Mouse (Mus musculus) G1E (cell line): ENCODE data around the gene Dnm2. TPM values are rescaled to one million over a fixed set of nuclear protein-coding genes. Genes with fewer than 3 reads are reported as not detected.

Experiments used
- ATAC-seq: 2 replicates; pipeline ENCODE4 v1.8.0; 2016; ENCODE audit warnings: mild to moderate bottlenecking; ENCODE audit not compliant: insufficient number of reproducible peaks, poor library complexity, low FRiP score, severe bottlenecking; ENCODE audit errors: extremely low read depth
- DNase-seq: peaks from one replicate; pipeline ENCODE4 v3.0.0; 2012; ENCODE audit warnings: low spot score
- H3K27me3 ChIP-seq: 2 replicates; pipeline ENCODE4 v1.6.1; 2012; ENCODE audit warnings: mild to moderate bottlenecking, low read length, inconsistent platforms; ENCODE audit not compliant: insufficient read depth
- H3K36me3 ChIP-seq: replicated peaks from 2 replicates; pipeline ENCODE3; 2012; ENCODE audit warnings: mild to moderate bottlenecking, inconsistent platforms
- H3K4me1 ChIP-seq: 2 replicates; pipeline ENCODE4 v1.6.1; 2012; ENCODE audit warnings: low read depth, low read length, inconsistent platforms, mixed read lengths; ENCODE audit not compliant: insufficient read depth
- H3K4me3 ChIP-seq: 2 replicates; pipeline ENCODE4 v1.5.1; 2012; ENCODE audit warnings: low read depth, mild to moderate bottlenecking, inconsistent platforms, low read length, moderate library complexity, mixed read lengths
- H3K9me3 ChIP-seq: replicated peaks from 2 replicates; pipeline ENCODE4 v1.6.1; 2012; ENCODE audit warnings: inconsistent platforms
- CTCF ChIP-seq: IDR thresholded peaks from 2 replicates; pipeline ENCODE4 v1.5.1; 2012; ENCODE audit warnings: low read depth, low read length, inconsistent platforms, mixed read lengths
- GATA1 ChIP-seq: IDR thresholded peaks from 2 replicates; pipeline ENCODE4 v1.6.1; 2012; ENCODE audit warnings: borderline replicate concordance, low read length, inconsistent platforms, mixed read lengths
- GATA2 ChIP-seq: IDR thresholded peaks from 2 replicates; pipeline ENCODE4 v1.6.1; 2012; ENCODE audit warnings: low read depth, low read length, inconsistent platforms, borderline replicate concordance
- POLR2AphosphoS5 ChIP-seq: IDR thresholded peaks from 2 replicates; pipeline ENCODE4 v1.6.1; 2012; ENCODE audit warnings: low read depth, low read length, inconsistent platforms; ENCODE audit not compliant: insufficient replicate concordance
- TAL1 ChIP-seq: conservative IDR thresholded peaks from 2 replicates; pipeline ENCODE4 v1.6.1; 2012; ENCODE audit warnings: low read depth, low read length, inconsistent platforms, mixed read lengths
- polyA plus RNA-seq: library from polyadenylated mRNA; stranded (reverse); fragments of >175 nt; gene quantifications from 2 replicates; pipeline ENCODE4 v1.2.3, GENCODE M21; 2012
- total RNA-seq, 2 experiments: library from RNA; stranded (forward) in 1 of 2; stranded (reverse) in 1 of 2; fragments of 200-1000 nt in 1 of 2; fragments of >200 nt in 1 of 2; fragmentation: Nextera tagmentation in 1 of 2; gene quantifications; 2 replicates each; pipeline ENCODE4 v1.2.3; 2014 to 2017

Dnm2 gene
- total and polyA plus RNA-seq, 3 experiments = 72.7 to 427 (median 214) TPM

DNA sequence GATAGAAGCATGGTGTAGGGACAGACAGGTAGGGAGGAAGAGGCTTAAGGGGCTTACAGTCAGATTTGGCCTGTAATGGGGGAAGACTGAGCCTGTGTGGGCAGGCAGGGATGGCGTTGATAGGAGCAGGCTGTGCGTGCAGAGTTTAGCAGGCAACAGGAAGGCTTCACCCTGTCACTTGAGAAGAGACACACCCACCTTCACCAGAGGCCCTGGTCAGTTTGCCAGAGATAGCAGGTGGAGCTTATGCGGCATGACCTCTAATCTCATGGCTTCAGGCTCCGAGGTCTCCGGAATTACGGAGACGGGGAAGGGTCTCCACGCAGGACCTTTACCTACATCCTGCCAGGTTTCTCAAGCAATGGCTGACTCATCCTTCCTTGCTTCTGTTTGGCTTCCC, 27.2 kb downstream of the Dnm2 start:
- Histone ChIP-seq H3K4me3 (peak overlapping the region; percentile 28; the same call in 1 of the 2 replicates), H3K9me3 (no peaks in the 10 kb centered on the region), H3K27me3 (no peaks in the 10 kb centered on the region), H3K4me1 (peaks cover 52% of the 10 kb centered on the region), H3K36me3 (peaks cover 84% of the 10 kb centered on the region)
- TF ChIP-seq TAL1 (no peak), CTCF (no peak), GATA1 (no peak), POLR2AphosphoS5 (no peak), GATA2 (no peak)
- ATAC-seq (peak; percentile 49; the same call in 1 of the 2 replicates), DNase-seq (no peak)

DNA sequence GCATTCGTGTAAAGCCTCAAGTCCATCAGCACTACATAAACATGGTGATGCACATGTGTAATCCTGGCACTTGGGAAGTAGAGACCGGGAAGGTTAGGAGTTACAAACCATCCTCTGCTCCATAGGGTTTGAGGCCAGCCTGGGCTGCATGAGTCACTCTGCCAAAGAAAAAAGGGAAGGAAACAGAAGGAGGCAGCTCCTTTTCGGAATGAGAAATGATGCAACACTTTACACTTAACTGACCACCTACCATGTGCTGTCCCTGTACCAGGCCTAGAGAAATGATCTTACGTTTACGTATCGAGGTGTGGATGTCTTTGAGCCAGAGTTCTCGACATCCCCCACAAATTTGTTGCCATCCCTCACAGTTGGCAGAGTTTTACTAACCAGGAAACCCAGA, 28.3 kb downstream of the Dnm2 start:
- H3K36me3 ChIP-seq = peaks cover 80% of the 10 kb centered on the region
- no peaks in the 10 kb centered on the region for H3K27me3 ChIP-seq
- H3K4me1 ChIP-seq = peaks cover 46% of the 10 kb centered on the region
- TF ChIP-seq POLR2AphosphoS5 (no peak), TAL1 (no peak)
- DNase-seq (no peak), ATAC-seq (no peak)
- no peaks in the 10 kb centered on the region for H3K9me3 ChIP-seq
- H3K4me3 ChIP-seq = no peak overlapping the region

DNA sequence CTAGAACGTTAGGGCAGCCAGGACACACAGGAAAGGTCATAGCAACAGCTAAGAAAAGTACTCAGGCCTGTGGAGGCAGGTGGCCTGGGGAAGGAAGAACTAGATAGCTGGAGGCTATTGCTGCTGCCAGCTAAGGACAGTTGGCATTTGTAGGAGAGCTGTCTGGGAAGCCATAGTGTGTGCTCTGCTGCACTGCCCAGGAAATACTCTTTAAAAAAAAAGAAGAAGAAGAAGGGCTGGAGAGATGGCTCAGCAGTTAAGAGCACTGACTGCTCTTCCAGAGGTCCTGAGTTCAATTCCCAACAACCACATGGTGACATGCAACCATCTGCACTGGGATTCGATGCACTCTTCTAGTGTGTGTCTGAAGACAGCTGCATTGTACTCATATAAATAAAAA, 28.8 kb downstream of the Dnm2 start:
- H3K36me3 ChIP-seq = peaks cover 80% of the 10 kb centered on the region
- H3K27me3 ChIP-seq = no peaks in the 10 kb centered on the region
- ATAC-seq = no peak
- H3K4me1 ChIP-seq = peaks cover 44% of the 10 kb centered on the region
- no peak for TF ChIP-seq TAL1
- TF ChIP-seq GATA1 = no peak
- TF ChIP-seq CTCF = no peak
- TF ChIP-seq POLR2AphosphoS5 = no peak
- H3K9me3 ChIP-seq = no peaks in the 10 kb centered on the region
- no peak for DNase-seq
- H3K4me3 ChIP-seq = no peak overlapping the region

DNA sequence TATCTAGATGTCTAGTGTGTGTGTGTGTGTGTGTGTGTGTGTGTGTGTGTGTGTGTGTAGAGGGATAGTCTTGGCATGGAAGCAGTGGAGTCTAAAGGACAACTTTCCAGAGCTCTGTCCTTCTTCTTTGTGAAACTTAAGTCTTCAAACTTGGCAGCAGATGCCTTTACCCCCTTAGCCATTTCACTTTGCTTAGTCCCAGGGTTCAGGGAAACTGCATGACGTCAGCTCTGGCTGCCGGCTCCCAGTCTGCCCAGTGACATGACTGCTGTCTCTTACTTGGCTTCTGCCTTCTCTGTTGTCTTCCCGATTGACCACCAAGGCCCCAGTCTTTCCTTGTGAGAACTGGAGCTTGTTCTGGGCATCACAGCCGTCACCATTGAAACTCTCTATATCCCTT, 29.8 kb downstream of the Dnm2 start:
- ATAC-seq (no peak), DNase-seq (no peak)
- no peaks in the 10 kb centered on the region for H3K27me3 ChIP-seq
- peaks cover 36% of the 10 kb centered on the region for H3K4me1 ChIP-seq
- no peak overlapping the region for H3K4me3 ChIP-seq
- peaks cover 80% of the 10 kb centered on the region for H3K36me3 ChIP-seq
- TF ChIP-seq TAL1 (no peak), GATA2 (no peak), CTCF (no peak), GATA1 (no peak), POLR2AphosphoS5 (no peak)
- no peaks in the 10 kb centered on the region for H3K9me3 ChIP-seq

DNA sequence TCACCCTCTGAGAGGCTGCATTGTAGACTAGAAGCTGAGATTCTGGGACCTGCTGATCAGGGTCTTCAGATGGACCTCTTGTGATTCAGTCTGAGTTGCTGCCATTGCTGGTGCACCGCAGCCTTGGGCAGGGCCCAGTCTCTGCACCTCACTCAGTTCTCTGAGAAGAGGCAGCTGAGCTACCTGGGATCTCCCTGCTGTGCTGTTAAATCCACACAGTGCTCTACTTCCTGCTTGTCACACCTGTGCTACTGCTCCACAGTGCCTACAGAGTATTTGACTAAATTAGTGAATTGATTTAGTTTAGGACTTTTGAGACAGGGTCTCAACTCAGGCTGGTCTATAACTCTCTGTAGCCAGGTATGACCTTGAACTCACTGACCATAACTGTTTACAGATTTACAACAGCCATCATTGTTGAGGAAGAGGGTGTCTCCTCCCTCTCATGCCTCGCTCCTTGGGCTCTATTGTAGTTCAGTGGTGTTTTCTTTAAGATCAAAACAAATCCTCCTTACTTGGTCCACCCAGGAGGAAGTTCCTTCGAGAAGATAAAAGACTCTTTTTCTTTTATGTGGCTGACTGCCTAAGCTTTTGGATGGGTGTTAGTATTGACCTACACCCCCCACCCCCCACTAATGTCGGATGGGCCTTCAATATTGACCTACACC, 30.5 kb downstream of the Dnm2 start:
- ATAC-seq (no peak), DNase-seq (no peak)
- Histone ChIP-seq H3K4me3 (no peak overlapping the region), H3K27me3 (no peaks in the 10 kb centered on the region), H3K9me3 (no peaks in the 10 kb centered on the region), H3K36me3 (peaks cover 80% of the 10 kb centered on the region), H3K4me1 (peaks cover 30% of the 10 kb centered on the region)
- TF ChIP-seq CTCF (no peak), TAL1 (no peak), GATA2 (no peak), GATA1 (no peak)

DNA sequence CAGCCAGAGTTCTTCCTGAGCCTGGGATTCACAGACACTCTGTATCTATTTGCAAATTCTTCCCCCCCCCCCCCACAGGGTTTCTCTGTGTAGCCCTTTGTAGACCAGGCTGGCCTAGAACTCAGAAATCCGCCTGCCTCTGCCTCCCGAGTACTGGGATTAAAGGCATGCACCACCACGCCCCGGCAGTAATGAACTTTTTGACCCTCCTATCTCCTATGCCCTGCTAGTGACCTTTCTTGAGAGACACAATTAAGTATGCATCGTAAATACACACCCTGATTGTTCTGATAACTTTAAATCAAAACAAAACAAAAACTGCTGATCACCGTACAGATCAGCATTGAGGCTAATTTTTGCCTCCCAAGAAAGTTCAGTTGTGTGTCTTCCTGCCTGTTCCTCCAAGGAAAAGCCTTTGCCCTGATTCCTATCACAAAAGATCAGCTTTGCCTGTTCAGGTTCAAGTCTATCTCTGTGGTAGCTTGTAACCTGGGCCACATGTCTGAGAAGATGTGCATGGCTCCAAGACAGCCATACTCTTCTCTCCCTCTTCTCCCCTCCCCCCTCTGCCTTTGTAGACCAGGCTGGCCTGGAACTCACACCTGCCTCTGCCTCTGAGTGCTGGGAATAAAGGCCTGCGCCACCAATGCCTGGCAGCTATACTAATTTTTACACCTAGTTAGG, 31.7 kb downstream of the Dnm2 start:
- H3K4me3 ChIP-seq = no peak overlapping the region

More for the DNA sequence above, 31.7 kb downstream of the Dnm2 start:
- H3K9me3 ChIP-seq = no peaks in the 10 kb centered on the region
- peaks cover 83% of the 10 kb centered on the region for H3K36me3 ChIP-seq
- ATAC-seq (no peak), DNase-seq (no peak)
- no peaks in the 10 kb centered on the region for H3K27me3 ChIP-seq
- no peak for TF ChIP-seq POLR2AphosphoS5
- TF ChIP-seq GATA2 = no peak
- H3K4me1 ChIP-seq = peaks cover 22% of the 10 kb centered on the region
